Mouse (Mus musculus) heart, embryonic 16.5 days (tissue): ENCODE measurements at regions not wholly inside any gene's neighbourhood (a gene's known extent, or its start where the extent isn't known, plus 50 kb on each side); places are given as distances from the start of the nearest gene placed in this dataset.

Experiments used
- ATAC-seq: fragments of 200-750 bp; cut with Nextera tagmentation; replicated peaks from 2 replicates; pipeline ENCODE4 v1.8.0; 2017; ENCODE audit warnings: moderate number of reproducible peaks; ENCODE audit not compliant: insufficient read depth, low FRiP score; ENCODE audit errors: extremely low read depth
- H3K27ac ChIP-seq: fragments of 300-500 bp; sonication (generic); 2 replicates; pipeline ENCODE4 v1.5.1; 2014; ENCODE audit warnings: mild to moderate bottlenecking, low read length, control low read depth, moderate library complexity
- H3K27me3 ChIP-seq: fragments of 300-500 bp; sonication (generic); 2 replicates; pipeline ENCODE4 v1.6.1; 2014; ENCODE audit warnings: low read length, mixed read lengths; ENCODE audit not compliant: control insufficient read depth, insufficient read depth
- H3K36me3 ChIP-seq: fragments of 300-500 bp; sonication (generic); 2 replicates; pipeline ENCODE4 v1.6.1; 2014; ENCODE audit not compliant: control insufficient read depth, insufficient read depth
- H3K4me1 ChIP-seq: fragments of 300-500 bp; sonication (generic); 2 replicates; pipeline ENCODE4 v1.6.1; 2014; ENCODE audit warnings: low read length, mixed read lengths; ENCODE audit not compliant: control insufficient read depth, insufficient read depth
- H3K4me2 ChIP-seq: fragments of 300-500 bp; sonication (generic); 2 replicates; pipeline ENCODE4 v1.6.1; 2014; ENCODE audit warnings: low read depth, mild to moderate bottlenecking, control low read depth, low read length
- H3K4me3 ChIP-seq: fragments of 300-500 bp; sonication (generic); 2 replicates; pipeline ENCODE4 v1.5.1; 2014; ENCODE audit warnings: mild to moderate bottlenecking, control low read depth, low read length
- H3K9ac ChIP-seq: fragments of 300-500 bp; sonication (generic); 2 replicates; pipeline ENCODE4 v1.6.1; 2014; ENCODE audit warnings: low read length, control low read depth
- H3K9me3 ChIP-seq: fragments of 300-500 bp; sonication (generic); replicated peaks from 2 replicates; pipeline ENCODE4 v1.6.1; 2016; ENCODE audit warnings: low read length; ENCODE audit not compliant: control insufficient read depth
- WGBS: fragments of 180-500 bp; shearing (Covaris S2); extraction: QIAGEN DNeasy Blood & Tissue Kit; methylation state at CpG from one replicate; pipeline ENCODE4 v1.1.7; 2014; 5-methylcytosine and 5-hydroxymethylcytosine counted together

DNA sequence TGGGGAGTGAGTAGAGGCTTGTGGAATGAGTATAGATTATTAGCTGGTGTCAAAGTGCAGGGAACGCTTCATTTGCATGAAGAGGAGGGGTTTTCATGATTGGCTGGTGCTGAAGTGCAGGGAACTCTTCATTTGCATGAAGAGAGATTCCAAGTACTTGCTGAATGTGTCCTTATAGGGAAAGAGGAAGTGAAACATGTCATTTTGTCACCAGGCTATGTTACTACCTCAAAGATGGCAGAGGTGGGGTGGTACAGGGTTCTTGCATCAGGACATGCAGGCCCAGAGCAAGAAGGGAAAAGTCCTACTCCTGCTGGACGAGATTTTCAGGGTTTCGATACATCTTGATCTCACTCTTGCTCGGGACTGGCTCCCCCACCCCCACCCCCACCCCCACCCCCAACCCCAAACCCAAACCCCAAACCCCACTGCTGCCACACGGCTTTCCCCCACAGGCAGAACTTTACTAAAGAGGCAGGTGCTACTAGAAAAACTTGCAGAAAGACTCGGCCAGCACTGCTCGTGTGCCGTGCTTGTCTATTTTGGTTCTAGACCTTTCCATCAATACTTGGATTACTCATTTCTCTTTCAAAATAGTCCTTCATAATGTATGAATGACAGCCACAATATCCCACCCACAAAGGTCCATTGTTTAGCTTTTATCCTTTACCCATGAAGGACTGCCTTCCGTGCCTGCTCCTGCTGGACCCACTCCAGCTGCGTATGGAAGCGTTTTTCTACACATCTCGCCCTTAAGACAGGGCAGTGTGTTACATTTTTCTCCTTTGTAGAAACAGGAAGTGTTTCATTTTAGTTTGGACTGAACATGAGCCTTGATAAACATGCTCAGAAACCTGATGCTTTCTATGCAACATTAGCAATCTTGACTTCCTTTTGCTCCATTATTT, 223.0 kb upstream of the N6amt1 start:
- H3K4me1 ChIP-seq: peaks cover 3% of the 10 kb centered on the region
- no peak for ATAC-seq
- H3K9me3 ChIP-seq: no peaks in the 10 kb centered on the region
- no peaks in the 10 kb centered on the region for H3K36me3 ChIP-seq
- peak overlapping the region; percentile 32 for H3K27ac ChIP-seq
- no peak overlapping the region for H3K4me3 ChIP-seq
- 73% methylated on average over 12 of the region's 12 CpGs for WGBS
- H3K9ac ChIP-seq: no peak overlapping the region
- no peak overlapping the region for H3K4me2 ChIP-seq
- H3K27me3 ChIP-seq: no peaks in the 10 kb centered on the region

DNA sequence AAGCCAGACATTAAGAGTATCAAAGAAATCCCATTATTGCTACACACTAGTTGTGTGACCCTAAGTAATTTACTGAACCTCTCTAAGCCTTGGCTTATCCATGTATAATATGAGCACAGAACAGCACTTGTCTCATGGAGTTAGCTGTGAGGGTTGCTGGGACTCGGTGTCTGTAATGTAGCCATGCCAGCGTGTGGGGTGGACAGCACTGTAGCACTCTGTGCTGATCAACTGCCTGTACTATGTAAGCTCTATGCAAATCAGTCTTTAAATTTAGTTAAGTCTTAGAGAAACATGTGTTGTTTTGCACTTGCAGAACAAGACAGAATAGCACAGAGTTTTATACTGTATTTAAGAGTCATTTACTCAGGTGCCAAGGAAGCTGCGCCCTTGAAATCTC, 225.0 kb upstream of the N6amt1 start:
- H3K9ac ChIP-seq: no peak overlapping the region
- ATAC-seq: no peak

DNA sequence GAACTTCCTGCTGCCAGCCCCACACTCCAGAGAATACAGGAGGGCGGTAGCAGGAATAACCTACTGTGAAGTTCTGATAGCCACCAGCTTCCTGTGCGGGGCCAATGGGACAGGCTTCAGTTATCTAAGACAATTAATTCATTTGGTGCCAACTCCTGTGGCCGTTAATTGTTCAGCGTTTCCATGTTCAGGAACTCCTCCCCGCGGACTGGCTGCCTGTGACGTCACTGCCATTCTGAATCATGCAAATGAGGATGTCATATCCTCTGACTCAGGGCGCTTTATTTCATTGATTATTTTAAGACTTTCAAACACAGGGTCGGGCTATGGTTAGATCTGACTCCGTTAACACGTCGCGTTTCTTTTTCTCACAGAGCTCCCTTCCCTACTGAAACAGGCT, 225.8 kb upstream of the N6amt1 start:
- H3K4me2 ChIP-seq: peak overlapping the region; percentile 28
- no peaks in the 10 kb centered on the region for H3K27me3 ChIP-seq
- H3K4me1 ChIP-seq: no peaks in the 10 kb centered on the region
- 60% methylated on average over 13 of the region's 13 CpGs for WGBS
- peak overlapping the region; percentile 61 for H3K27ac ChIP-seq
- H3K36me3 ChIP-seq: no peaks in the 10 kb centered on the region
- no peak overlapping the region for H3K9ac ChIP-seq
- H3K4me3 ChIP-seq: no peak overlapping the region
- H3K9me3 ChIP-seq: no peaks in the 10 kb centered on the region
- ATAC-seq: peak; percentile 74

More for the DNA sequence above, 225.0 kb upstream of the N6amt1 start:
- peaks cover 3% of the 10 kb centered on the region for H3K4me1 ChIP-seq
- H3K27ac ChIP-seq: peak overlapping the region; percentile 61
- H3K4me3 ChIP-seq: no peak overlapping the region
- H3K36me3 ChIP-seq: no peaks in the 10 kb centered on the region
- no peaks in the 10 kb centered on the region for H3K9me3 ChIP-seq
- H3K27me3 ChIP-seq: no peaks in the 10 kb centered on the region
- no peak overlapping the region for H3K4me2 ChIP-seq
- WGBS: 91% methylated on average over 3 of the region's 3 CpGs

DNA sequence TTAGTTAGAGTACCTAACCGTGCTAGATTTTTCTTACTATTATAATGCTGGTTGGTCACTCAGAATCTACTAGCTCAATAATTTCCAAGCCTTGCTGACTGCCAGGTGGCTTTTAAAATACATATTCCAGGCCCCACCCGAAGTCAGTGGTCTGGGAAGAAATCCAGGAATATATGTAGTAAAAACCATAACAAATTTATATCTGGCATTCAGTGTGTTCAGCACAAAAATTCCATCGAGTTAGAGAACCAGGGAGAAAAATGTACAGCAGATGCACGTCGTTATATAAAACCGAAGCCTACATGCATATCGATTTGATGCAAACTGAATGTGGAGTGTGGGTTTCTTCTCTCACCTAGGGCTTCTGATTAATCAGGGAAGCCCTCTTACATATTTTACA, 229.5 kb upstream of the N6amt1 start:
- ATAC-seq: no peak
- 81% methylated on average over 7 of the region's 7 CpGs for WGBS
- H3K4me3 ChIP-seq: no peak overlapping the region

DNA sequence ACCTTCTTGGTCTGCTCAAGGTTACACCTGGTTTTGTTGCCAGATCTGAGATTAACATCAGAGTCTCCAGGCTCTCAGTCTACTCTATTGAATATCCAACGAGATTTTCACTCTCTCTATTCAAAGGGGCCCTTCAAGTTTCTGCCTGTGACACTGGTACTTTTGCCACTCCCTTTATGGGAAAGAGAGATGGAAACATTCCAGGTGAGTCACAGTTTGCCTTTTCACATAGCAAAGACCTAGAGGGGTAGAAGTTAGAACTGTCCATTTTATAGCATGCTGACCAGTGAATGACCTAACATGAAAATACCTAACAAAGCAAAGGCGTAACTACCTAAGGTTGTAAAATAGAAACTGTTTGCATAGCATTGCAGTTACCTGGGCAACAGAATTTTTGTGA, 250.4 kb upstream of the N6amt1 start:
- WGBS: 67% methylated on average over 2 of the region's 2 CpGs
- no peaks in the 10 kb centered on the region for H3K9me3 ChIP-seq
- ATAC-seq: no peak
- H3K4me1 ChIP-seq: no peaks in the 10 kb centered on the region
- H3K4me3 ChIP-seq: no peak overlapping the region
- no peak overlapping the region for H3K4me2 ChIP-seq
- no peaks in the 10 kb centered on the region for H3K27me3 ChIP-seq
- H3K27ac ChIP-seq: no peak overlapping the region
- no peak overlapping the region for H3K9ac ChIP-seq
- H3K36me3 ChIP-seq: no peaks in the 10 kb centered on the region

More for the DNA sequence above, 229.5 kb upstream of the N6amt1 start:
- no peaks in the 10 kb centered on the region for H3K36me3 ChIP-seq
- no peak overlapping the region for H3K9ac ChIP-seq
- no peak overlapping the region for H3K27ac ChIP-seq
- H3K9me3 ChIP-seq: peaks cover 2% of the 10 kb centered on the region; the same call in 1 of the 2 replicates
- no peaks in the 10 kb centered on the region for H3K27me3 ChIP-seq
- no peaks in the 10 kb centered on the region for H3K4me1 ChIP-seq
- H3K4me2 ChIP-seq: no peak overlapping the region

DNA sequence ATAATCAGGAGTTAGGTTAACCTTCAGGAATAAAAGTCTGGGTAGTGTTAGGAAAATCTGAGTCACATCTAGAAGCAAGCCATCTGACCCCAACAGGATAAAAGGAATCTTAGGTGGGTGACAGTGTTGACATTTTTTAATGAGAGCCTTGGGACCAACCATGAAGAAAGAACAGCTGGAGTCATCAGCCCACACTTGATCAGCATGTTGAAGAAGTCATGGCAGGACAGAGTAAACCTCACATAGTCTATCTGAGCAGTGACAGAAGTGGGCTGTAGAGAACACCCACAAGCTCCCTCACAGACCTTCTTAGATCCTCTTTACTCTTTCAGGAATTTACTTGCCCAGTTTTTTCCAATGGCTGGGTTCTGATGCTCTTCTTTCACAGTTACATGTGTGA, 251.9 kb upstream of the N6amt1 start:
- H3K4me2 ChIP-seq: no peak overlapping the region
- no peak overlapping the region for H3K4me3 ChIP-seq
- no peak overlapping the region for H3K27ac ChIP-seq
- H3K36me3 ChIP-seq: no peaks in the 10 kb centered on the region
- no peaks in the 10 kb centered on the region for H3K4me1 ChIP-seq
- H3K27me3 ChIP-seq: no peaks in the 10 kb centered on the region
- ATAC-seq: no peak
- no peak overlapping the region for H3K9ac ChIP-seq
- H3K9me3 ChIP-seq: no peaks in the 10 kb centered on the region

DNA sequence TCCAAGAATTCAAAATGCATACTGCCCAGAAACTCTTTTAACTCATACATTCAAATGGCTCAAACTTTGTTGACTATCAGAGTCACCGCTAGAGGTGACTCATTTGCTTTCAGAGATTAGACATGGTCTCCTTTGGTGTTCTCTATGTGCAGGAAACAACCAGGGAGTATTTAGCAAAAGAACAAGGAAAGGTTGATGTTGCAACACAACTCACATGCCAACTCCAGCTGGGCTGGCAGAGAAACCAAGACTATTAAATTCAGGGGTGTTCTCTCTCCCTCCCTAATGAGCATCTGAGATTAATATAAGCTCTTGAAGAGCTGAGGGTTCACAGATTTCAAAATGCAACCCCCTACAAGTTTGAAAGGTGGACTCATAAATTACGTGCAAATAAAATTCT, 262.0 kb upstream of the N6amt1 start:
- no peak overlapping the region for H3K4me3 ChIP-seq
- no peak overlapping the region for H3K27ac ChIP-seq
- no peaks in the 10 kb centered on the region for H3K27me3 ChIP-seq
- no peaks in the 10 kb centered on the region for H3K36me3 ChIP-seq
- WGBS: 84% methylated on average over 2 of the region's 2 CpGs
- no peak for ATAC-seq
- no peaks in the 10 kb centered on the region for H3K9me3 ChIP-seq
- H3K4me1 ChIP-seq: no peaks in the 10 kb centered on the region
- H3K9ac ChIP-seq: no peak overlapping the region
- H3K4me2 ChIP-seq: no peak overlapping the region

DNA sequence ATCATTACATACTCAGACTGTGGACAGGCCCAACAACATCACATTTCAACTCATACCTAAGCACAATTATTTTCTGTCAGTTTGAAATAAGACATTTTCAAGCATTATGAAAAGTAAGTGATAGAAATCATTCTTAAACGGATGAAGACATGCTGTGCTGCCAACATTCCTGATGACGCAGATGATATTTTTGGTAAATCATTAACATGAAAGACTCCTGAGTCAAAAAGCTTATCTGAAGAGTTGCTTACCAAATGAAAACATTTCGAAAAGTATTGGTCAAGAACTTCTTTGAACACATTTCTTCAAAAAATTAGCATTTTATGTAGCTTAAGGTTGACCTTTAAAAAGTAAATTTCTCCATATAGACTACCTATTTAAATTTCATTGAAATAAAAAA, 264.7 kb upstream of the N6amt1 start:
- 63% methylated on average over 3 of the region's 3 CpGs for WGBS
- Histone ChIP-seq H3K27me3 (no peaks in the 10 kb centered on the region), H3K4me2 (no peak overlapping the region), H3K27ac (no peak overlapping the region), H3K4me3 (no peak overlapping the region), H3K4me1 (no peaks in the 10 kb centered on the region), H3K9me3 (no peaks in the 10 kb centered on the region), H3K9ac (no peak overlapping the region), H3K36me3 (no peaks in the 10 kb centered on the region)
- ATAC-seq: no peak

DNA sequence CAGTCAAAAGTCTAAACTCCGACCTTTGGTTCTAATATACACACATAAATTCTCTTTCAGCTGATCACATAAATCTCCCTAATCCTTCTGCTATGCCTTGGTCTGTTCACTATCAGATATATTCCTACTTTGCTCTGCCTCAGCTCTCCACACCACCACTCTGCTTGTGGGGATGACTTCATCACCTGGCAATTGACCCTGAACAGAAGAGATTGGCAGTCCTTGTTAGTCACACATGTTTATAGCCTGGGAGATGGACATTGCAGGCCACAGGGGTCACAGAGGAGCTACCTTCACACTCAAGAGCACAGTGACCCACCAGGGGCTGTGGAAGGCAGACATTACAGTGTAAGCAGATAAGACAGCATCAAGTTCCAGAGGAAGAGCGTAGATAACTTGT, 270.5 kb upstream of the N6amt1 start:
- 33% methylated on average over 2 of the region's 2 CpGs for WGBS
- no peak for ATAC-seq
- Histone ChIP-seq H3K9ac (no peak overlapping the region), H3K4me1 (peaks cover 5% of the 10 kb centered on the region; the same call in 1 of the 2 replicates), H3K36me3 (no peaks in the 10 kb centered on the region), H3K4me3 (no peak overlapping the region), H3K27ac (no peak overlapping the region), H3K27me3 (no peaks in the 10 kb centered on the region), H3K4me2 (no peak overlapping the region), H3K9me3 (no peaks in the 10 kb centered on the region)
